8 mouse cellular contexts compared by ENCODE assay signal in genomic region chr8:87663349-87664216, GRCm38 (mm10).
DNase-seq lines count a peak whose midpoint lies in the region; ATAC-seq and TF ChIP-seq lines count a peak whose summit lies in the region.

No protein-coding gene starts in this region.

- peak; percentile 90 for TF ChIP-seq CTCF in hindbrain, postnatal 0 days (IDR thresholded peaks at IDR 0.05; ENCODE audit: low read depth)

- WGBS in hindbrain, postnatal 0 days: 9% methylated on average over 18 of the region's 18 CpGs

- H3K4me3 ChIP-seq in hindbrain, postnatal 0 days (ENCODE audit: low read length): peak overlapping the region; percentile 17; the same call in 1 of the 2 replicates

- peak; percentile 85 for ATAC-seq in common myeloid progenitor, adult 5-6 weeks (replicated peaks; ENCODE audit: low read depth, poor library complexity, severe bottlenecking)
- ATAC-seq in hindbrain, postnatal 0 days: peak; percentile 61
- ATAC-seq in megakaryocyte-erythroid progenitor cell, adult 5-6 weeks (replicated peaks; ENCODE audit: low FRiP score, low TSS enrichment, poor library complexity, severe bottlenecking): peak; percentile 79; the same call in 1 of the 2 replicates

- peak overlapping the region; percentile 50 for H3K4me2 ChIP-seq in hindbrain, postnatal 0 days (ENCODE audit: low read depth, low read length)

- H3K27ac ChIP-seq in hindbrain, postnatal 0 days: peak overlapping the region; percentile 81

- no peaks in the 10 kb centered on the region for H3K36me3 ChIP-seq in hindbrain, postnatal 0 days (ENCODE audit: insufficient read depth, low read length)

- no peaks in the 10 kb centered on the region for H3K27me3 ChIP-seq in hindbrain, postnatal 0 days (ENCODE audit: insufficient read depth, low read length)

- no peaks in the 10 kb centered on the region for H3K9me3 ChIP-seq in hindbrain, postnatal 0 days (ENCODE audit: low read length)

- peaks cover 33% of the 10 kb centered on the region for H3K4me1 ChIP-seq in hindbrain, postnatal 0 days (ENCODE audit: insufficient read depth, low read length)

- peak; percentile 71 to 94 for DNase-seq in adrenal gland, adult (ENCODE audit: inconsistent age in 2 of 2, low spot score in 1 of 2)
- peak; percentile 88 for DNase-seq in gastrocnemius, postnatal 10 days
- peak; percentile 89 for DNase-seq in hindbrain, postnatal 0 days (ENCODE audit: low spot score)
- DNase-seq in left cerebral cortex, postnatal 10 days (ENCODE audit: extremely low spot score in 1 of 2, low spot score in 2 of 2): peak; percentile 64 to 85
- DNase-seq in right cerebral cortex, postnatal 25 days: peak; percentile 74
- DNase-seq in yolk sac, embryonic 10.5 days (ENCODE audit: low spot score): peak; percentile 72

- peak overlapping the region; percentile 33; the same call in 1 of the 2 replicates for H3K9ac ChIP-seq in hindbrain, postnatal 0 days (replicated peaks; ENCODE audit: low read length)

- intact Hi-C loops in left cerebral cortex, postnatal 10 days (cut with DNase I): no loop called here

Comparison
In these comparisons a context has a peak if more than half of its experiments do, and no peak if none do; other contexts are left out.
1. Peak in every context shown above with its lines: DNase-seq, ATAC-seq, H3K4me3 ChIP-seq and H3K27ac ChIP-seq.